Mouse (Mus musculus) liver, postnatal 0 days (tissue): ENCODE results near the gene Urb1. TPM values are rescaled to one million over a fixed set of nuclear protein-coding genes. Genes with fewer than 3 reads are reported as not detected.

ENCODE experiments used
- ATAC-seq: fragments of 200-750 bp; cut with Nextera tagmentation; 2 replicates; pipeline ENCODE4 v1.8.0; 2017; ENCODE audit warnings: mild to moderate bottlenecking, moderate library complexity
- DNase-seq: peaks from one replicate; pipeline ENCODE4 v3.0.0-alpha.2; 2016
- H3K27ac ChIP-seq: fragments of 300-500 bp; sonication (generic); 2 replicates; pipeline ENCODE4 v1.5.1; 2014; ENCODE audit warnings: antibody characterized with exemption, moderate library complexity, mild to moderate bottlenecking, low read depth
- H3K27me3 ChIP-seq: fragments of 300-500 bp; sonication (generic); 2 replicates; pipeline ENCODE4 v1.6.1; 2014; ENCODE audit warnings: low read length, control low read depth, mixed read lengths; ENCODE audit not compliant: insufficient read depth
- H3K36me3 ChIP-seq: fragments of 300-500 bp; sonication (generic); replicated peaks from 2 replicates; pipeline ENCODE4 v1.6.1; 2014; ENCODE audit warnings: mild to moderate bottlenecking, control low read depth, low read length, moderate library complexity, mixed read lengths; ENCODE audit not compliant: insufficient read depth
- H3K4me1 ChIP-seq: fragments of 300-500 bp; sonication (generic); 2 replicates; pipeline ENCODE4 v1.6.1; 2014; ENCODE audit warnings: antibody characterized with exemption, mild to moderate bottlenecking, control low read depth; ENCODE audit not compliant: insufficient read depth
- H3K4me2 ChIP-seq: fragments of 300-500 bp; sonication (generic); 2 replicates; pipeline ENCODE4 v1.6.1; 2014; ENCODE audit warnings: low read depth, mild to moderate bottlenecking, low read length, moderate library complexity, mixed read lengths
- H3K4me3 ChIP-seq: fragments of 300-500 bp; sonication (generic); 2 replicates; pipeline ENCODE4 v1.5.1; 2014; ENCODE audit warnings: low read depth, low read length
- H3K9ac ChIP-seq: fragments of 300-500 bp; sonication (generic); replicated peaks from 2 replicates; pipeline ENCODE4 v1.6.1; 2014; ENCODE audit warnings: mild to moderate bottlenecking, moderate library complexity
- H3K9me3 ChIP-seq: fragments of 300-500 bp; sonication (generic); 2 replicates; pipeline ENCODE4 v1.6.1; 2016; ENCODE audit warnings: mild to moderate bottlenecking, control low read depth, low read length, mixed read lengths
- CTCF ChIP-seq: sonication (generic); IDR thresholded peaks from 2 replicates; pipeline ENCODE4 v1.5.1; 2016; ENCODE audit warnings: antibody characterized with exemption, low read depth
- EP300 ChIP-seq: IDR thresholded peaks from 2 replicates; pipeline ENCODE4 v1.6.1; 2016; ENCODE audit warnings: antibody characterized with exemption, low read depth, mild to moderate bottlenecking
- WGBS: fragments of 180-500 bp; shearing (Covaris S2); extraction: QIAGEN DNeasy Blood & Tissue Kit; methylation state at CpG from one replicate; pipeline ENCODE4 v1.1.7; 2014; ENCODE audit not compliant: insufficient replicate concordance; 5-methylcytosine and 5-hydroxymethylcytosine counted together
- polyA plus RNA-seq: library from polyadenylated mRNA; unstranded; fragments of >200 nt; fragmentation: Nextera tagmentation; extraction: Ambion mirVana; gene quantifications from 2 replicates; pipeline ENCODE4 v1.2.1, GENCODE M21; 2015

Urb1 gene
- 1.3 and 1.6 TPM in 2 replicates for polyA plus RNA-seq

GRCm38 (mm10) chr16:90809975-90810715 lies at the start of gene Urb1:
Urb1 (minus strand) TSS chr16:90810413.
- H3K9me3 ChIP-seq: no peaks in the 10 kb centered on the region
- H3K4me2 ChIP-seq: peak within 1 kb of the TSS; percentile 99
- H3K9ac ChIP-seq: peak within 1 kb of the TSS; percentile 78
- peaks cover 17% of the 10 kb centered on the region for H3K4me1 ChIP-seq
- H3K27ac ChIP-seq: peak within 1 kb of the TSS; percentile 88
- ATAC-seq (peak; percentile 99), DNase-seq (peak; percentile 100)
- TF ChIP-seq EP300 (no peak), CTCF (no peak)
- no peaks in the 10 kb centered on the region for H3K27me3 ChIP-seq
- H3K4me3 ChIP-seq: peak within 1 kb of the TSS; percentile 92
- no peaks in the 10 kb centered on the region for H3K36me3 ChIP-seq
- under 1% methylated on average over 46 of the region's 47 CpGs for WGBS

- Histone ChIP-seq H3K27me3 (no peaks in the 10 kb centered on the region), H3K36me3 (no peaks in the 10 kb centered on the region), H3K9me3 (no peaks in the 10 kb centered on the region), H3K4me1 (peaks cover 5% of the 10 kb centered on the region), H3K4me2 (no peak overlapping the region), H3K4me3 (no peak overlapping the region), H3K9ac (no peak overlapping the region), H3K27ac (no peak overlapping the region)
- no peak for DNase-seq
- no peak for TF ChIP-seq EP300
- ATAC-seq: no peak
- WGBS: 75% methylated on average over 4 of the region's 4 CpGs
These were observed 48.0 kb upstream of the Urb1 start for GRCm38 (mm10) chr16:90858206-90858605.

- Histone ChIP-seq H3K4me3 (no peak overlapping the region), H3K9ac (no peak overlapping the region), H3K9me3 (no peaks in the 10 kb centered on the region), H3K4me1 (peaks cover 3% of the 10 kb centered on the region), H3K27ac (no peak overlapping the region), H3K36me3 (no peaks in the 10 kb centered on the region), H3K27me3 (no peaks in the 10 kb centered on the region), H3K4me2 (no peak overlapping the region)
- no peak for DNase-seq
- peak; percentile 61 for ATAC-seq
- WGBS: 73% methylated on average over 6 of the region's 6 CpGs
- TF ChIP-seq EP300 (no peak), CTCF (no peak)
These were observed 46.5 kb upstream of the Urb1 start for GRCm38 (mm10) chr16:90856552-90857200.

GRCm38 (mm10) chr16:90851621-90852334 lies 41.6 kb upstream of the Urb1 start:
- no peaks in the 10 kb centered on the region for H3K36me3 ChIP-seq
- H3K4me1 ChIP-seq: peaks cover 2% of the 10 kb centered on the region
- H3K27ac ChIP-seq: no peak overlapping the region
- ATAC-seq (no peak), DNase-seq (no peak)
- no peak overlapping the region for H3K4me3 ChIP-seq
- H3K9ac ChIP-seq: no peak overlapping the region
- no peaks in the 10 kb centered on the region for H3K27me3 ChIP-seq
- WGBS: 65% methylated on average over 11 of the region's 11 CpGs
- TF ChIP-seq CTCF: no peak
- no peak for TF ChIP-seq EP300
- no peak overlapping the region for H3K4me2 ChIP-seq
- no peaks in the 10 kb centered on the region for H3K9me3 ChIP-seq

- no peaks in the 10 kb centered on the region for H3K27me3 ChIP-seq
- H3K27ac ChIP-seq: no peak overlapping the region
- no peaks in the 10 kb centered on the region for H3K4me1 ChIP-seq
- no peaks in the 10 kb centered on the region for H3K36me3 ChIP-seq
- no peak for ATAC-seq
- no peak overlapping the region for H3K9ac ChIP-seq
- WGBS: 69% methylated on average over 7 of the region's 7 CpGs
- no peak overlapping the region for H3K4me3 ChIP-seq
- no peaks in the 10 kb centered on the region for H3K9me3 ChIP-seq
- TF ChIP-seq EP300: no peak
- no peak for TF ChIP-seq CTCF
- no peak overlapping the region for H3K4me2 ChIP-seq
- DNase-seq: no peak
These were observed 40.7 kb upstream of the Urb1 start for GRCm38 (mm10) chr16:90850881-90851280.

GRCm38 (mm10) chr16:90849262-90849661 lies 39.0 kb upstream of the Urb1 start:
- no peak for TF ChIP-seq CTCF
- TF ChIP-seq EP300: no peak
- no peaks in the 10 kb centered on the region for H3K4me1 ChIP-seq
- no peaks in the 10 kb centered on the region for H3K27me3 ChIP-seq
- no peaks in the 10 kb centered on the region for H3K9me3 ChIP-seq
- H3K4me3 ChIP-seq: no peak overlapping the region
- ATAC-seq (no peak), DNase-seq (peak; percentile 34)
- no peak overlapping the region for H3K27ac ChIP-seq
- no peaks in the 10 kb centered on the region for H3K36me3 ChIP-seq
- WGBS: 48% methylated on average over 12 of the region's 12 CpGs
- H3K9ac ChIP-seq: no peak overlapping the region
- H3K4me2 ChIP-seq: no peak overlapping the region
